ENCODE assay signal across 9 mouse cellular contexts in the genomic region with DNA sequence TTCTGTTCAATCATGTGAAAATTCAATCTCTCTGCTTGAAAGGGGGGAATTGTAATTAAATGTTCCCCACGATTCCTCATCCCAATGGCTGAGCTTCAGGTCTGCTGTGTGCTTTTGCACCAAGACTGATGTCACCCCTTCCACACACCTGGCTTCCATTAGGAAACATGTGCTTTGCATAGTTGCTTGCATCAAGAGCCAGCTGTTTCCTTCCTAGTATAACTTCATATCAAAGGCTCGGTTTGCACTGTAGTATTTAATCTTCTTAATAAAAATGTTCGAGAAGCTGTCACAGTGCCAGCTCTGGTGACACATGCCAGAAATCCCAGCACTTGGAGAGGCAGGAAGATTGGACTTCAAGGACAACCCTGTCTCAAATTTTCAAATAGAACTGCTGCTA.
A peak's percentile ranks its signal among the peaks of the same experiment; 100 is the strongest.
DNase-seq lines count a peak whose midpoint lies in the region; ATAC-seq lines count a peak whose summit lies in the region.
"Had no signal": no experiment of that assay in that cellular context is flagged by ENCODE, and none has a peak within 500 bp of the region (broad histone marks: within the 10 kb centered on the region; RNA-seq: fewer than 3 reads in every experiment).

No protein-coding gene starts in this region.

- no peaks in the 10 kb centered on the region for H3K9me3 ChIP-seq in embryonic facial prominence, embryonic 15.5 days (replicated peaks)
- no peaks in the 10 kb centered on the region for H3K9me3 ChIP-seq in lung, embryonic 16.5 days (ENCODE audit: control insufficient read depth, low read length)

- H3K4me2 ChIP-seq in embryonic facial prominence, embryonic 15.5 days (replicated peaks), result 0 out of 2 replicates have a peak overlapping the region, but pooled peaks have one; percentile 2
- peak overlapping the region; percentile 3; the same call in 1 of the 2 replicates for H3K4me2 ChIP-seq in lung, embryonic 16.5 days (ENCODE audit: low read depth, low read length)
- H3K4me2 ChIP-seq: midbrain, embryonic 11.5 days had no signal

- no peak overlapping the region for H3K9ac ChIP-seq in embryonic facial prominence, embryonic 15.5 days
- H3K9ac ChIP-seq in lung, embryonic 16.5 days (ENCODE audit: low read length), result no peak overlapping the region

- 16% methylated on average over 3 of the region's 3 CpGs for WGBS in embryonic facial prominence, embryonic 15.5 days
- 14% methylated on average over 3 of the region's 3 CpGs for WGBS in lung, embryonic 16.5 days

- no peak overlapping the region for H3K4me3 ChIP-seq in embryonic facial prominence, embryonic 15.5 days (replicated peaks)
- no peak overlapping the region for H3K4me3 ChIP-seq in lung, embryonic 16.5 days (ENCODE audit: low read length)

- DNase-seq in embryo, embryonic 10 days (ENCODE audit: low spot score), result peak; percentile 56
- DNase-seq in embryo, embryonic 9.5 days (ENCODE audit: extremely low spot score), result no peak
- DNase-seq in NIH3T3 (ENCODE audit: low read depth) (peak; percentile 6), liver (no peak), adipocyte (ENCODE audit: low spot score) (no peak)

- no peaks in the 10 kb centered on the region for H3K27me3 ChIP-seq in embryonic facial prominence, embryonic 15.5 days
- H3K27me3 ChIP-seq in lung, embryonic 16.5 days (ENCODE audit: control insufficient read depth, insufficient read depth, low read depth, low read length), result no peaks in the 10 kb centered on the region

- ATAC-seq in embryonic facial prominence, embryonic 15.5 days (ENCODE audit: insufficient number of reproducible peaks, low FRiP score, low TSS enrichment, low read depth), result peak; percentile 51; the same call in 1 of the 2 replicates
- ATAC-seq in lung, embryonic 16.5 days (ENCODE audit: low read depth), result peak; percentile 82
- no peak for ATAC-seq in erythroid progenitor cell, adult 5-6 weeks (replicated peaks; ENCODE audit: low FRiP score, poor library complexity, severe bottlenecking)

- H3K27ac ChIP-seq in embryonic facial prominence, embryonic 15.5 days (replicated peaks), result no peak overlapping the region
- no peak overlapping the region for H3K27ac ChIP-seq in lung, embryonic 16.5 days (ENCODE audit: low read length)

- 0 out of 2 replicates have a peak, but pooled peaks cover 2% of the 10 kb centered on the region for H3K4me1 ChIP-seq in embryonic facial prominence, embryonic 15.5 days
- peaks cover 7% of the 10 kb centered on the region; the same call in 1 of the 2 replicates for H3K4me1 ChIP-seq in lung, embryonic 16.5 days (replicated peaks; ENCODE audit: control insufficient read depth, insufficient read depth, low read length)

- no peaks in the 10 kb centered on the region for H3K36me3 ChIP-seq in embryonic facial prominence, embryonic 15.5 days
- no peaks in the 10 kb centered on the region for H3K36me3 ChIP-seq in lung, embryonic 16.5 days (ENCODE audit: control insufficient read depth, insufficient read depth, low read length)

Comparison
In these comparisons a context has a peak if more than half of its experiments do, and no peak if none do; other contexts are left out.
1. DNase-seq: peak in embryo, embryonic 10 days (single experiment) and NIH3T3 (single experiment); none in embryo, embryonic 9.5 days (single experiment), liver (single experiment) and adipocyte (single experiment).